Comparison of ENCODE assay signal across 8 mouse cellular contexts in genomic region chr15:82148510-82148911, GRCm38 (mm10). TPM values are rescaled to one million over a fixed set of nuclear protein-coding genes. Genes with fewer than 3 reads are reported as not detected.
A peak's percentile ranks its signal among the peaks of the same experiment; 100 is the strongest.
DNase-seq lines count a peak whose midpoint lies in the region; ATAC-seq lines count a peak whose summit lies in the region.

No protein-coding gene starts in this region.

- H3K36me3 ChIP-seq in erythroblast, embryonic 14.5 days (ENCODE audit: control insufficient read depth), result peaks cover 38% of the 10 kb centered on the region
- H3K36me3 ChIP-seq in liver, embryonic 12.5 days, result peaks cover 20% of the 10 kb centered on the region

- no peaks in the 10 kb centered on the region for H3K9me3 ChIP-seq in erythroblast, embryonic 14.5 days (ENCODE audit: control insufficient read depth, low read length)
- no peaks in the 10 kb centered on the region for H3K9me3 ChIP-seq in liver, embryonic 12.5 days (replicated peaks)

- DNase-seq in A20 (ENCODE audit: low read depth, low spot score), result peak; percentile 65
- no peak for DNase-seq in cerebellum, adult 18-20 months
- DNase-seq in gastrocnemius, adult 8-10 months (ENCODE audit: low spot score in 2 of 2), result no peak

- H3K27ac ChIP-seq in liver, embryonic 12.5 days, result peak overlapping the region; percentile 92

- ATAC-seq in erythroblast, adult 5-6 weeks (replicated peaks; ENCODE audit: low FRiP score, poor library complexity, severe bottlenecking), result no peak
- peak; percentile 26; the same call in 1 of the 2 replicates for ATAC-seq in erythroid progenitor cell, adult 5-6 weeks (replicated peaks; ENCODE audit: low FRiP score, poor library complexity, severe bottlenecking)
- ATAC-seq in liver, embryonic 12.5 days, result no peak
- ATAC-seq in activated CD4-positive, CD25-positive, alpha-beta regulatory T cell, adult 4 months, result no peak

- peaks cover 72% of the 10 kb centered on the region for H3K4me1 ChIP-seq in erythroblast, embryonic 14.5 days (ENCODE audit: control insufficient read depth)
- H3K4me1 ChIP-seq in liver, embryonic 12.5 days, result peaks cover 79% of the 10 kb centered on the region

- WGBS in liver, embryonic 12.5 days (ENCODE audit: insufficient replicate concordance), result 18% methylated on average over 9 of the region's 9 CpGs

- H3K4me2 ChIP-seq in liver, embryonic 12.5 days, result peak overlapping the region; percentile 82

- H3K27me3 ChIP-seq in erythroblast, embryonic 14.5 days (ENCODE audit: control insufficient read depth), result no peaks in the 10 kb centered on the region
- no peaks in the 10 kb centered on the region for H3K27me3 ChIP-seq in liver, embryonic 12.5 days (replicated peaks)

- H3K4me3 ChIP-seq in erythroblast, embryonic 14.5 days (replicated peaks), result peak overlapping the region; percentile 97
- peak overlapping the region; percentile 95 for H3K4me3 ChIP-seq in liver, embryonic 12.5 days

- peak overlapping the region; percentile 99 for H3K9ac ChIP-seq in liver, embryonic 12.5 days

RNA-seq across cellular contexts. Expression of gene Srebf2, which starts 1.5 kb away (rescaled TPM):
- 14.2 and 17.0 TPM in 2 replicates for polyA plus RNA-seq in erythroblast, embryonic 14.5 days (2012)
- total RNA-seq in erythroblast, adult 5-6 weeks (2015; ENCODE audit: low replicate concordance), result 9.0 and 12.5 TPM in 2 replicates
- 11.2 and 15.5 TPM in 2 replicates for total RNA-seq in erythroblast, adult 5-6 weeks (2017; ENCODE audit: low replicate concordance)
- total RNA-seq in erythroid progenitor cell, adult 5-6 weeks (2015; ENCODE audit: low replicate concordance), result 40.7 and 42.9 TPM in 2 replicates
- 36.2 and 43.0 TPM in 2 replicates for total RNA-seq in erythroid progenitor cell, adult 5-6 weeks (2017; ENCODE audit: low replicate concordance)
- polyA plus RNA-seq in liver, embryonic 12.5 days (2016; fragmentation: Nextera tagmentation; extraction: Ambion mirVana), result 96.9 and 99.4 TPM in 2 replicates
- 10 to 100 TPM; 32.6 to 51.4 TPM for polyA plus RNA-seq in activated CD4-positive, CD25-positive, alpha-beta regulatory T cell, adult 4 months (2017; shearing (Covaris generic))
- 10 to 100 TPM in 1 of 4 experiments, 1 to 10 TPM in 3; 8.4 to 11.5 (median 9.7) TPM for total RNA-seq in gastrocnemius, adult 8-10 months (2022)

RNA-seq across cellular contexts. Expression of gene Ccdc134, which starts 20.8 kb away (rescaled TPM):
- polyA plus RNA-seq in erythroblast, embryonic 14.5 days (2012), result 0.70 and 0.73 TPM in 2 replicates
- total RNA-seq in erythroblast, adult 5-6 weeks (2015; ENCODE audit: low replicate concordance), result 0.63 TPM in 1 of 2 replicates, not detected in the other
- 4.1 and 5.0 TPM in 2 replicates for total RNA-seq in erythroblast, adult 5-6 weeks (2017; ENCODE audit: low replicate concordance)
- total RNA-seq in erythroid progenitor cell, adult 5-6 weeks (2015; ENCODE audit: low replicate concordance), result 2.9 and 12.6 TPM in 2 replicates
- total RNA-seq in erythroid progenitor cell, adult 5-6 weeks (2017; ENCODE audit: low replicate concordance), result 5.5 and 5.8 TPM in 2 replicates
- 12.2 TPM in 2 replicates for polyA plus RNA-seq in liver, embryonic 12.5 days (2016; fragmentation: Nextera tagmentation; extraction: Ambion mirVana)
- polyA plus RNA-seq in activated CD4-positive, CD25-positive, alpha-beta regulatory T cell, adult 4 months (2017; shearing (Covaris generic)), result 10 to 100 TPM; 23.4 to 28.1 TPM
- total RNA-seq in gastrocnemius, adult 8-10 months (2022), result 10 to 100 TPM in 2 of 4 experiments, 1 to 10 TPM in 2; 6.8 to 14.2 (median 8.6) TPM
